Comparison of ENCODE assay signal across 14 mouse cellular contexts in genomic region chr13:57588558-57589273, GRCm38 (mm10).
DNase-seq lines count a peak whose midpoint lies in the region; ATAC-seq lines count a peak whose summit lies in the region.
"Had no signal": no experiment of that assay in that cellular context is flagged by ENCODE, and none has a peak within 500 bp of the region (broad histone marks: within the 10 kb centered on the region; RNA-seq: fewer than 3 reads in every experiment).

No protein-coding gene starts in this region.

- 53% methylated on average over 10 of the region's 10 CpGs for WGBS in limb, embryonic 11.5 days

- no peak overlapping the region for H3K9ac ChIP-seq in limb, embryonic 11.5 days (ENCODE audit: low read length)

- peak; percentile 27 for DNase-seq in embryo, embryonic 11 days
- no peak for DNase-seq in embryo, embryonic 10 days (ENCODE audit: low spot score)
- peak; percentile 39 for DNase-seq in right cerebral cortex, adult 18-20 months
- no peak for DNase-seq in right cerebral cortex, postnatal 10 days (ENCODE audit: low spot score in 2 of 2)
- DNase-seq in limb, embryonic 11.5 days (ENCODE audit: low spot score), result peak; percentile 29
- DNase-seq in retina, postnatal 1 day, result peak; percentile 69
- no peak for DNase-seq in gastrocnemius, adult 8-10 months (ENCODE audit: low spot score in 2 of 2)
- DNase-seq in heart, adult 11 months, result no peak
- DNase-seq: kidney, postnatal 36 days; lung, postnatal 10 days; right cerebral cortex, postnatal 4 days had no signal

- H3K4me2 ChIP-seq in limb, embryonic 11.5 days (ENCODE audit: low read depth, severe bottlenecking), result no peak overlapping the region
- H3K4me2 ChIP-seq: heart, embryonic 11.5 days had no signal

- H3K27me3 ChIP-seq in limb, embryonic 11.5 days (ENCODE audit: control insufficient read depth, insufficient read depth, low read length), result no peaks in the 10 kb centered on the region

- H3K9me3 ChIP-seq in limb, embryonic 11.5 days (ENCODE audit: control insufficient read depth, low read length), result no peaks in the 10 kb centered on the region

- H3K36me3 ChIP-seq in limb, embryonic 11.5 days (ENCODE audit: control insufficient read depth, insufficient read depth, low read length), result no peaks in the 10 kb centered on the region

- no peak overlapping the region for H3K4me3 ChIP-seq in limb, embryonic 11.5 days (ENCODE audit: low read depth, low read length)
- H3K4me3 ChIP-seq: myocyte had no signal

- no peak overlapping the region for H3K27ac ChIP-seq in limb, embryonic 11.5 days (replicated peaks; ENCODE audit: low read depth, low read length)

- peaks cover 4% of the 10 kb centered on the region; the same call in 1 of the 2 replicates for H3K4me1 ChIP-seq in limb, embryonic 11.5 days (ENCODE audit: control insufficient read depth, insufficient read depth, low read length)

- no peak for ATAC-seq in limb, embryonic 11.5 days (ENCODE audit: insufficient number of reproducible peaks, low FRiP score, low TSS enrichment, low read depth)
- ATAC-seq: activated CD4-positive, CD25-positive, alpha-beta regulatory T cell, adult 4 months had no signal

Comparison
In these comparisons a context has a peak if more than half of its experiments do, and no peak if none do; other contexts are left out.
1. DNase-seq: peak in embryo, embryonic 11 days (single experiment), right cerebral cortex, adult 18-20 months (single experiment), limb, embryonic 11.5 days (single experiment) and retina, postnatal 1 day (single experiment); none in embryo, embryonic 10 days (single experiment), right cerebral cortex, postnatal 10 days (0 of 2), gastrocnemius, adult 8-10 months (0 of 2) and heart, adult 11 months (single experiment).